Mouse (Mus musculus): Measurements from ENCODE around the gene Rad18. TPM values are rescaled to one million over a fixed set of nuclear protein-coding genes. Genes with fewer than 3 reads are reported as not detected.

The Rad18 gene
- polyA plus RNA-seq, 1 experiment: 0.86 TPM

- H3K4me1 ChIP-seq (ENCODE audit: control insufficient read depth, insufficient read depth, low read length): no peaks in the 10 kb centered on the region
- WGBS: 82% methylated on average over 4 of the region's 4 CpGs
- no peak for DNase-seq
- H3K27me3 ChIP-seq (replicated peaks; ENCODE audit: control insufficient read depth, insufficient read depth, low read length): no peaks in the 10 kb centered on the region
- H3K4me3 ChIP-seq (ENCODE audit: insufficient read depth, low read depth, low read length): no peak overlapping the region
- no peak for TF ChIP-seq CTCF (conservative IDR thresholded peaks at IDR 0.05; ENCODE audit: insufficient read depth, insufficient read length, low read depth, low read length)
- TF ChIP-seq POLR2A (IDR thresholded peaks at IDR 0.05; ENCODE audit: low read depth, low read length): no peak
- H3K27ac ChIP-seq (ENCODE audit: insufficient read depth, low read depth, low read length): no peak overlapping the region
- H3K36me3 ChIP-seq (ENCODE audit: control insufficient read depth, insufficient read depth, low read length): no peaks in the 10 kb centered on the region
Measured at GRCm38 (mm10) chr6:112582022-112582421, 114.5 kb downstream of the Rad18 start.

GRCm38 (mm10) chr6:112577198-112577597, 119.3 kb downstream of the Rad18 start:
- Histone ChIP-seq H3K4me1 (ENCODE audit: control insufficient read depth, insufficient read depth, low read length) (no peaks in the 10 kb centered on the region), H3K36me3 (ENCODE audit: control insufficient read depth, insufficient read depth, low read length) (no peaks in the 10 kb centered on the region), H3K4me3 (ENCODE audit: insufficient read depth, low read depth, low read length) (no peak overlapping the region), H3K27me3 (replicated peaks; ENCODE audit: control insufficient read depth, insufficient read depth, low read length) (no peaks in the 10 kb centered on the region), H3K27ac (ENCODE audit: insufficient read depth, low read depth, low read length) (no peak overlapping the region)
- DNase-seq: no peak
- no peak for TF ChIP-seq CTCF (conservative IDR thresholded peaks at IDR 0.05; ENCODE audit: insufficient read depth, insufficient read length, low read depth, low read length)
- TF ChIP-seq POLR2A (IDR thresholded peaks at IDR 0.05; ENCODE audit: low read depth, low read length): no peak
- WGBS: 50% methylated on average over 5 of the region's 5 CpGs

- TF ChIP-seq CTCF (conservative IDR thresholded peaks at IDR 0.05; ENCODE audit: insufficient read depth, insufficient read length, low read depth, low read length) (no peak), POLR2A (IDR thresholded peaks at IDR 0.05; ENCODE audit: low read depth, low read length) (no peak)
- no peaks in the 10 kb centered on the region for H3K36me3 ChIP-seq (ENCODE audit: control insufficient read depth, insufficient read depth, low read length)
- WGBS: 51% methylated on average over 3 of the region's 3 CpGs
- DNase-seq: no peak
- no peaks in the 10 kb centered on the region for H3K27me3 ChIP-seq (replicated peaks; ENCODE audit: control insufficient read depth, insufficient read depth, low read length)
- no peaks in the 10 kb centered on the region for H3K4me1 ChIP-seq (ENCODE audit: control insufficient read depth, insufficient read depth, low read length)
- no peak overlapping the region for H3K27ac ChIP-seq (ENCODE audit: insufficient read depth, low read depth, low read length)
- H3K4me3 ChIP-seq (ENCODE audit: insufficient read depth, low read depth, low read length): no peak overlapping the region
Measured at GRCm38 (mm10) chr6:112574558-112574957, 121.9 kb downstream of the Rad18 start.

- WGBS: 49% methylated on average over 1 of the region's 1 CpGs
- H3K4me1 ChIP-seq (ENCODE audit: control insufficient read depth, insufficient read depth, low read length): no peaks in the 10 kb centered on the region
- H3K27me3 ChIP-seq (replicated peaks; ENCODE audit: control insufficient read depth, insufficient read depth, low read length): no peaks in the 10 kb centered on the region
- no peak for TF ChIP-seq CTCF (conservative IDR thresholded peaks at IDR 0.05; ENCODE audit: insufficient read depth, insufficient read length, low read depth, low read length)
- no peak for TF ChIP-seq POLR2A (IDR thresholded peaks at IDR 0.05; ENCODE audit: low read depth, low read length)
- DNase-seq: no peak
- H3K36me3 ChIP-seq (ENCODE audit: control insufficient read depth, insufficient read depth, low read length): no peaks in the 10 kb centered on the region
- no peak overlapping the region for H3K4me3 ChIP-seq (ENCODE audit: insufficient read depth, low read depth, low read length)
- H3K27ac ChIP-seq (ENCODE audit: insufficient read depth, low read depth, low read length): no peak overlapping the region
Measured at GRCm38 (mm10) chr6:112570413-112570812, 126.1 kb downstream of the Rad18 start.

Other genes starting within 250 kb of the Rad18 start
- gene Cav3, start 237.2 kb downstream of the Rad18 start, polyA plus RNA-seq (2012; rRNA removed): 0.50 and 1.4 TPM in 2 replicates
- gene Oxtr, start 206.7 kb downstream of the Rad18 start, polyA plus RNA-seq (2012; rRNA removed): 0.88 and 1.8 TPM in 2 replicates